Mouse (Mus musculus) ES-Bruce4 (cell line): ENCODE data around the gene Grik2.

ENCODE experiments used
- CTCF ChIP-seq: IDR thresholded peaks from one replicate; pipeline ENCODE4 v1.8.1; 2011; ENCODE audit warnings: low read depth, low read length
- EP300 ChIP-seq: IDR thresholded peaks from 2 replicates; pipeline ENCODE4 v1.6.1; 2011; ENCODE audit warnings: low read depth, low read length; ENCODE audit not compliant: insufficient read depth

DNA sequence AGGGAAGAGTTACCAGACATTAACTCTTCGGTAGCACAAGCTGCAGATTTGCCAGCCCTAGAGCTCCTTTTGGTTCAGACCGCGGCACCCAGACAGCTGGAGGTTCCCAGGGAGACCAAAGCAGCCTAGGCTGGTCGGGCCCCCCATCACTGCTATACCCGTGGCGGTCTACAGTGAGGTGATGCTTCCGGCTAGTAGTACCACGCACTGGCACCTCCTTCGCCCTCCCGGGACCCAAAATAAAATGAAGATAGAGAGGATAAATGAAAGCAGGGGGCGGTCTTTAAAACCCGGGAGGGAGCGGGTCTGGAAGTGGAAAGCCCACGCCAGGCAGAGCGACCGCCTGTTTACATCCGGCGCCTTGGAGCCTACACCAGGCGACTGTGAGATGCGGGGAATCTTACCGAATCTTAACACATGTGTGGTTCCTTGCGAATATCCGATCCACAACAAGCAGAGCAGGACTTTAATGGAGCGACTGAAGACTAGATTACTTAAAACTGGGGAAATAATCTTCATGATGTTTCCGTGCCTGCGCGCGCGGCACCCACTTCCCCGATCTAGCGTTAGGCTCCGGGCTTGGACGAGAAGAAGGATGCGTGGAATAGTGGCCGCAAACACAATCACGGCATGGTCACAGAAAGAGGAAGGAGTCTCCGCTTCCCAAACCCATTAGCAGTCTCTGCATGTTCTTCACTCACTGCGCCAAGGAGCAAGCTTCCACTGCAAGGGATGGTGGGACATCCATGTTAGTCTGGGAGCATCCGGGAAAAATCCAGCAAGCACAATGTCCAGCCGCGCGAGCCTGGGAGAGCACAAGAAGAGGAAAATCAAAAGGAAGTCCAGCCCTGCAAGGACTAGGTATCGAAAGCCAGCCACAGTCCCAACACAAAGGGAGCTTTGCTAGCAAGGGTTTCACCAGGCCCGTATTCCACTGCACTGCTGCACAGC, 5.5 kb downstream of the Grik2 start:
- no peak for TF ChIP-seq EP300
- TF ChIP-seq CTCF = no peak
